Mouse (Mus musculus): ENCODE measurements at regions not wholly inside any gene's neighbourhood (a gene's known extent, or its start where the extent isn't known, plus 50 kb on each side); places are given as distances from the start of the nearest gene placed in this dataset.

DNA sequence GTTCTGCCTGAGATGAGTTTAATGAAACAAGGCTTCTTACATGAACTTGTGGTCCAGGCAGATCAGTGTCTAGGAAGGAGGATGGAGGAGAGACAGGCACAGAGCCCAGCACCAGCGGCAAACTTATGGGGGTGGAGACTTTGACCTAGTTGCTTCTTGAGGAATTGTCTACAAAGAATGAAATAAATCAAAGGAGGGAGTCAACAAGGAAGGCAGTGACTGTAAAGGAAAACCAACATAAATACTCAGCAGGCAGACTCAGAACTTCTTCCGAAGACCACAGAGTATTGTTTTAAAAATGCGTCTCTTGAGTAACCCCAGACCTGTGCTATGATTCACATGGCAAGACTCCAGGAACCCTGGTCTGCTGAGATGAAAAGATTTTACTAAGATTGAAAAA, 143.6 kb downstream of the Sem1 start:
- TF ChIP-seq CTCF (IDR thresholded peaks at IDR 0.05; ENCODE audit: borderline replicate concordance, insufficient read depth, low read length) (no peak), POLR2A (IDR thresholded peaks at IDR 0.05; ENCODE audit: low read depth, low read length) (no peak)
